Mouse (Mus musculus) stomach, embryonic 16.5 days (tissue): ENCODE results near the gene Pole. TPM values are rescaled to one million over a fixed set of nuclear protein-coding genes. Genes with fewer than 3 reads are reported as not detected.

ENCODE experiments used
- ATAC-seq: fragments of 200-750 bp; cut with Nextera tagmentation; 2 replicates; pipeline ENCODE4 v1.8.0; 2017; ENCODE audit warnings: moderate number of reproducible peaks, moderate TSS enrichment; ENCODE audit not compliant: insufficient read depth, low FRiP score
- H3K27ac ChIP-seq: fragments of 300-500 bp; sonication (generic); 2 replicates; pipeline ENCODE4 v1.5.1; 2014; ENCODE audit warnings: low read length
- H3K27me3 ChIP-seq: fragments of 300-500 bp; sonication (generic); 2 replicates; pipeline ENCODE4 v1.6.1; 2014; ENCODE audit warnings: low read length, control low read depth, mixed read lengths; ENCODE audit not compliant: control insufficient read depth, insufficient read depth
- H3K36me3 ChIP-seq: fragments of 300-500 bp; sonication (generic); 2 replicates; pipeline ENCODE4 v1.6.1; 2014; ENCODE audit warnings: low read length; ENCODE audit not compliant: control insufficient read depth, insufficient read depth
- H3K4me1 ChIP-seq: fragments of 300-500 bp; sonication (generic); 2 replicates; pipeline ENCODE4 v1.6.1; 2014; ENCODE audit warnings: low read length, control low read depth, mixed read lengths; ENCODE audit not compliant: control insufficient read depth, insufficient read depth
- H3K4me2 ChIP-seq: fragments of 300-500 bp; sonication (generic); 2 replicates; pipeline ENCODE4 v1.6.1; 2014; ENCODE audit warnings: low read depth, low read length, mixed read lengths
- H3K4me3 ChIP-seq: fragments of 300-500 bp; sonication (generic); replicated peaks from 2 replicates; pipeline ENCODE4 v1.5.1; 2014; ENCODE audit warnings: mild to moderate bottlenecking, low read length
- H3K9ac ChIP-seq: fragments of 300-500 bp; sonication (generic); 2 replicates; pipeline ENCODE4 v1.6.1; 2014; ENCODE audit warnings: low read length
- H3K9me3 ChIP-seq: fragments of 300-500 bp; sonication (generic); replicated peaks from 2 replicates; pipeline ENCODE4 v1.6.1; 2016; ENCODE audit warnings: low read length, control low read depth; ENCODE audit not compliant: control insufficient read depth
- WGBS: fragments of 180-500 bp; shearing (Covaris S2); extraction: QIAGEN DNeasy Blood & Tissue Kit; methylation state at CpG from one replicate; pipeline ENCODE4 v1.1.7; 2014; 5-methylcytosine and 5-hydroxymethylcytosine counted together
- polyA plus RNA-seq: library from polyadenylated mRNA; unstranded; fragments of >200 nt; fragmentation: Nextera tagmentation; extraction: Ambion mirVana; gene quantifications from 2 replicates; pipeline ENCODE4 v1.2.1, GENCODE M21; 2015

The Pole gene
- polyA plus RNA-seq, 1 experiment from 2014 or later = 21.9 TPM

DNA sequence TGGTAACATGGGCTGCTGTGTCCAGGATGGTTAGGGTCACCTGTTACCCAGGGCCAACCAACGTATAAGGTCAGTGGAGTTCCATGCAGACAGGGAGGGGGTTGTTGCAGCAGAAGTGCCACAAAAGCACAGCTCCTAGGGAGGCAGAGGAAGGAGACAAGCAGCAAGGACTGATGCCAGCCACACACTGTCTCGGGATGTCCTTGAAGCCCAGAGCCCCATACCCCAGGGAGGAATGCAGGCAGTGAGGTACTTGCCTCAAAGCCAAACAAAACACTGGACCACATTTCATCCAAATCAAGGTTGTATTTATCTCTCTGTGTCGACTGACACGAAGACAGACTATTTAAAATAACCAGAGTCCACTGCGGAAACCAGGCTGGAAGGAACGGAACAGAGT, 75.4 kb downstream of the Pole start:
- WGBS = 76% methylated on average over 6 of the region's 6 CpGs

DNA sequence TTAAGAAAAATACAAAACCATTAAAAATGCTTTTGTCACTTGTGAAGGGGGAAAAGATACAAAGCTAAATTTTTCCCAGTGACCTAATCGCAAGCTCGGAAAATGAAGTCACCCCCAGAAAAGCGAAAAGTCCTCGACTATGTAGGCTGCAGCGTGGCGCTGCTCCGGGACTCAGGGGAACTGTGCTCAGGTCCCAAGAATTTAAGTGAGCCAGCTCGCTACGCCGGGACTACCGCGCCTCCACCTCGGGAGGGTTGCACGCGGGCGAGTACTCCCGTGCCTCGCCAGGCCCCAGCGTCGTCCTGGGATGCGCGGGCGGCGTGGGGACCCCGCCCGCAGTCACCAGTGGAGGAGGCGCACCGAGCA, 76.7 kb downstream of the Pole start:
- ATAC-seq = no peak

More for the DNA sequence above, 75.4 kb downstream of the Pole start:
- no peaks in the 10 kb centered on the region for H3K27me3 ChIP-seq
- ATAC-seq = no peak
- no peak overlapping the region for H3K4me3 ChIP-seq
- H3K4me2 ChIP-seq = no peak overlapping the region
- no peak overlapping the region for H3K27ac ChIP-seq
- peaks cover 6% of the 10 kb centered on the region; the same call in 1 of the 2 replicates for H3K4me1 ChIP-seq
- H3K9ac ChIP-seq = no peak overlapping the region
- no peaks in the 10 kb centered on the region for H3K36me3 ChIP-seq
- no peaks in the 10 kb centered on the region for H3K9me3 ChIP-seq

DNA sequence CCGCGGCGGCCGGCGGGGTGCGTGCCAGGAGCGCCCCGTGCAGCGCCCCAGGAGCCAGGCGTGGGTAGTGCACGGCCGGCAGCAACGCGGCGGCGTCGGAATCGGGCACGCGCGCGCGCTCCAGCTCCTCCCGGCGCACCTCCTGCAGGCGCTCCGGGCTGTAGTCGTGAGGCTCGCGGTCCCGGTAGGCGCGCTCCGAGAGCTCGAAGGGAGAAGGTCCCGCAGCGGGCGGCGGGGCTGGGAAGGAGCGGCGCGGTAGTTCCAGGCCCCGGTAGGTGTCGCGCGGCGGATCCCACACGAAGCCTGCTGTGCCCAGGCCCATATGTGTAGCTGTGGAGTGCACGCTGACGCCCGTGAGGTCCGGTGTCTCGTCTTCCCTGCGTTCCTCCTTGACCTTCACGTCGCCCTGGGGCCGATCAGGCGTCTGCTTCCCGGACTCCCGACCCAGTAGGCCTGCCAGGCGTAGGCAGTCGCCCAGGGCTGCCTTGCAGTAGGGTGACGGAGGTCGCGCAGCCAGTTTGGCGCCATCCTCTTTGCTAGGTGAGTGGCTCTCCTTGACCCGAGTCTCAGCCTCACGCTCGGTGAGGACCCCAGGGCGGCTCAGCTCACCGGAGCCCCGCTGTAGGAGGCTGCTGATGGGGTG, 77.2 kb downstream of the Pole start:
- Histone ChIP-seq H3K27me3 (no peaks in the 10 kb centered on the region), H3K9ac (peak overlapping the region; percentile 58), H3K4me2 (peak overlapping the region; percentile 89), H3K9me3 (no peaks in the 10 kb centered on the region; the same call in 1 of the 2 replicates), H3K36me3 (peaks cover 6% of the 10 kb centered on the region; the same call in 1 of the 2 replicates), H3K27ac (0 out of 2 replicates have a peak overlapping the region, but pooled peaks have one; percentile 6), H3K4me1 (peaks cover 6% of the 10 kb centered on the region; the same call in 1 of the 2 replicates), H3K4me3 (peak overlapping the region; percentile 56)
- peak; percentile 89 for ATAC-seq
- 4% methylated on average over 71 of the region's 72 CpGs for WGBS

More for the DNA sequence above, 76.7 kb downstream of the Pole start:
- 1% methylated on average over 28 of the region's 28 CpGs for WGBS
- H3K4me1 ChIP-seq = peaks cover 6% of the 10 kb centered on the region; the same call in 1 of the 2 replicates
- peak overlapping the region; percentile 56 for H3K4me3 ChIP-seq
- peak overlapping the region; percentile 89 for H3K4me2 ChIP-seq
- H3K9ac ChIP-seq = peak overlapping the region; percentile 58
- H3K9me3 ChIP-seq = no peaks in the 10 kb centered on the region; the same call in 1 of the 2 replicates
- no peaks in the 10 kb centered on the region for H3K27me3 ChIP-seq
- no peak overlapping the region for H3K27ac ChIP-seq
- H3K36me3 ChIP-seq = peaks cover 6% of the 10 kb centered on the region; the same call in 1 of the 2 replicates

DNA sequence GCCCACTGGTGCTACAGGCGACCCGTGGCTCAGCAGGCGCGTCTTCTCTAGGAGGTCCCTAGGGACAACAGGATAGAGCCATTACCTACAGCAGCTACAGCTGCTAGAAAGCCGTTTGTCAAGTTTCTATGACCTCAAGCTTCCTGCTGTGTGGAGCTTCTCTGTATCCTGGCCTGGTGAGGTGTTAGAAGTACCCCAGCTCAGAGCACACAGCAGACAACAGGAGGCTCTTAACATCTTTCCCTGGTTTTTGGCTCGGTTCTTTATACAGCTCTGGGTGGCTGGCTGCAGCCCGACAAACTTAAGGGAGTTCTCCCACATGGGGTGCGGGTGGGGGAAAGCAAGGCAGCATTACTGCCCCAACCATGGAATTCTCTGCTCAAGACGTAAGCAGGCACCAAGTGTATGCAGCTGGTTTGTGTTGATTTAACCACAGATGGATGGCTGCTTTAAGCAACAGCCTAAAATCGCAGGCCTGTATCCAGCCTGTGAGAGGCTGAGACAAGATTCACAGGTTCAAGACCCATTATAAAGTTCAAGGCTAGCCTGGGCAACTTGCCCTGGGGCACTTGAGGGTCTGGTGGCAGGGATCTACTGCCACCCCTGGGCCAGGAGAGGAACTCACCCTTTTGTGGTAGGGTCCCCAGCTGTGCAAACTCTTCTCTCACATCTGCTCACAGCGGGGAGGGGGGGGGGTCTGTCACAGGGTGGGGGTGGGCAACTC, 77.9 kb downstream of the Pole start:
- Histone ChIP-seq H3K4me2 (peak overlapping the region; percentile 89), H3K36me3 (peaks cover 6% of the 10 kb centered on the region; the same call in 1 of the 2 replicates), H3K9ac (peak overlapping the region; percentile 58), H3K27ac (peak overlapping the region; percentile 6; the same call in 1 of the 2 replicates), H3K27me3 (no peaks in the 10 kb centered on the region), H3K4me3 (peak overlapping the region; percentile 56), H3K4me1 (peaks cover 6% of the 10 kb centered on the region; the same call in 1 of the 2 replicates), H3K9me3 (no peaks in the 10 kb centered on the region; the same call in 1 of the 2 replicates)
- WGBS = 43% methylated on average over 11 of the region's 11 CpGs
- 0 out of 2 replicates have a peak, but pooled peaks have one; percentile 6 for ATAC-seq

DNA sequence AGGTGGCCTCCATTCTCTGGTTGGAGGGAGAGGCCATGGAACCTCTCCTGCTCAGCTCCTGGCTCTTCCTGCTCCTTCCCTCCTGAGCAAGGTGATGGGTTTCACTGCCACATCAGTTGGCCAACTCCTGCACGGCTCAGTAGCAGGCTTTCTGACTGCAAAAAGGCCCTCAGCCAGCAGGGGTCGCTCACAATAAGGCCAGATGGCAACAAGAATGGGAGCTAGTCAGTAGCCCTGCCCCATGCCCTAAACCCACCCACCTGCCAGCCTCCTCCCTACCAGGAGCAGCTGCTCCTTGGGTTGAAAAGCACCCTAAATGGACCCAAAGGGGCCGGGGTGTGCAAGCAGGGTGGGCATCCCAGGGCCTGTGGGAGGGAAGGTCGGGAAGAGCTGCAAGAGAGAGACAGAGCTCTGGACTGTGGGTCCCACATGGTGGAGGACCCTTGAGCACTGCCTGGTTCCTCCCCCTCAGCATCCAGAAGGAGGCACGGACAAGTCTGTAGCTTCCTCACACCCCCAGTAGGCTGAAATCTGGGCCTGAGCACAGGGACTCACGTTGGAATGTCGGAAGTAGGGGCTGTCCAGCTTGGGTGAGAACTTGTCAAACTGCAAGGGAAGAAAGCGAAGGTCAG, 90.8 kb downstream of the Pole start:
- WGBS = 65% methylated on average over 8 of the region's 8 CpGs
- Histone ChIP-seq H3K36me3 (no peaks in the 10 kb centered on the region), H3K9me3 (no peaks in the 10 kb centered on the region), H3K4me2 (no peak overlapping the region), H3K27ac (no peak overlapping the region), H3K4me1 (no peaks in the 10 kb centered on the region), H3K9ac (no peak overlapping the region), H3K27me3 (no peaks in the 10 kb centered on the region), H3K4me3 (no peak overlapping the region)
- ATAC-seq = 0 out of 2 replicates have a peak, but pooled peaks have one; percentile 29

DNA sequence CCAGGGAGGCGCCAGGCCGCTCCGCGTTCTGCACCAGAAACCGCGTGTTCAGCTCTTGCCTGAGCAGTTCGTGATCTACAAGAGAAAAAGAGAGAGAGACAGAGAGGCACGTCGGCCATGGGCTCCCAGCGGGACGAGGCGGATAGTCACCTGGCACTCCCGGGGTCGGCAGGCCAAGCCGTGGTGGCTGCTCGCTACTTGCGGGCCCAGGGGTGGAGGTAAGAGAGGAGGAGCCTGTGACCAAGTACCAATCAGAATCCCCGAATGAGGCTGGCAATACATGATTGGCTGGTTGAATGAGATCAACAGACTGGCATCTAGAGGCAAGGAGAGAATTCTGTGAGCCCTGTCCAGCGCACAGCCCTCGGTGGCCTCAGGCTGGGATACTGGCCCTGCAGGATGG, 92.1 kb downstream of the Pole start:
- 49% methylated on average over 20 of the region's 20 CpGs for WGBS
- H3K9ac ChIP-seq = no peak overlapping the region
- no peaks in the 10 kb centered on the region for H3K4me1 ChIP-seq
- H3K36me3 ChIP-seq = no peaks in the 10 kb centered on the region
- no peak overlapping the region for H3K4me2 ChIP-seq
- H3K4me3 ChIP-seq = no peak overlapping the region
- no peak overlapping the region for H3K27ac ChIP-seq
- H3K9me3 ChIP-seq = no peaks in the 10 kb centered on the region
- no peaks in the 10 kb centered on the region for H3K27me3 ChIP-seq
- ATAC-seq = no peak

DNA sequence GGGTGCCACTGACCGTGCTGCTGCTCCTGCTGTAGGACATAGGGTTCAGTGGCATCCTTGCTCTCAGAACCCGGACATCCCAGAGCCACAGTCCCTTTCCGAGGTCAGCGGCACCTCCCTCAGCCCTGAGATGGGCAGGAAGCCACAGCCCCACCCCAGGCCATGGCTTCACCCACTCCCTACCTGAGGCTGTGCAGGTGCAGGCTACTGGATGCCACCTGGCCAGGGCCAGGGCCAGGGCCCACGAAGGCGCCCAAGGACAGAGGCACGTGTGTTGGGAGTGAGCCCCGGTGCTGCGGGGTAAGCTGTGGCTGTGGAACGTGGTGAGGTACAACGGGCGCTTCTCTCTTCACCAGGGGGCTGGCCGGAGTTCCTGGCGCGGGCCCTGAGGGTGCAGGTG, 93.0 kb downstream of the Pole start:
- H3K4me1 ChIP-seq = no peaks in the 10 kb centered on the region
- H3K36me3 ChIP-seq = no peaks in the 10 kb centered on the region
- WGBS = 89% methylated on average over 15 of the region's 15 CpGs
- H3K9me3 ChIP-seq = no peaks in the 10 kb centered on the region
- H3K4me3 ChIP-seq = no peak overlapping the region
- no peak overlapping the region for H3K4me2 ChIP-seq
- H3K9ac ChIP-seq = no peak overlapping the region
- no peak overlapping the region for H3K27ac ChIP-seq
- H3K27me3 ChIP-seq = no peaks in the 10 kb centered on the region
- ATAC-seq = no peak

DNA sequence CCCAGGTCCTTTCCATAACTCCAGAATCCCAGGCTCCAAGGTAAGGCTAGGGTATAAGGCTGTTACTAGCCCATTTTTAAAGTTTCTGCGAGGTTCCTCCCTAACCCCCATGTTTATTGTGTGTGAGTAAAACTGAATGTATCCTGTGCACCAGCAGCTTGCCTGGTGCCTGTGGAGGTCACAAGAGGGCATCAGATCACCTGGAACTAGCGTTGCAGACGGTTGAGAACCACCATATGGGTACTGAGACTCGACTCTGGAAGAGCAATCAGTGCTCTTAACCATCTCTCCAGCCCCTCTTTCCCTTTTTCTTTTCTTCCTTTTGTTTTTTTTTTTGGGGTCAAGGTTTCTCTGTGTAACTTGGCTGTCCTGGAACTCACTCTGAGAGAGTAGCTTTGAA, 93.7 kb downstream of the Pole start:
- no peaks in the 10 kb centered on the region for H3K27me3 ChIP-seq
- no peaks in the 10 kb centered on the region for H3K36me3 ChIP-seq
- H3K27ac ChIP-seq = no peak overlapping the region
- 78% methylated on average over 4 of the region's 4 CpGs for WGBS
- ATAC-seq = no peak
- H3K4me2 ChIP-seq = no peak overlapping the region
- no peaks in the 10 kb centered on the region for H3K9me3 ChIP-seq
- H3K4me3 ChIP-seq = no peak overlapping the region
- no peaks in the 10 kb centered on the region for H3K4me1 ChIP-seq
- H3K9ac ChIP-seq = no peak overlapping the region

DNA sequence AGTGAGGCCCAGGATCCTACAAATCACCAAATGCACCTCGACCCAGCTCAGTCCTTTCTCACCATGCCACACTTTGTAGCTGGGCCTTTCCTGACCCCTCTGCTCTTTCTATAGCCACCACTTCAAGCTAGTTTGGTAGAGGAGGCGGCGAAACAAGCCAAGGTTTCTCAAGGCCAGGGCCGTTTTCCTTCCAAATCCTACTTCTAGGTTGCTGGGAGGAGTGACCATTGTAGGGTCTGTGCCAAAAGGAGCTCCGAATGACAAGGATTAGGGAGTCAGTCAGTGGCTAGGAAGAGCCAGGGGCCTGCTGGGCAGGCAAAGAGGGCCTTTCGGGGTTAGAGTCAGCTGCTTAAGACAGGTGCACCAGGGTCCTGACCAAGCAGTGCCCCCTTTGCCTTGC, 98.4 kb downstream of the Pole start:
- no peak for ATAC-seq
- H3K4me3 ChIP-seq = no peak overlapping the region
- no peaks in the 10 kb centered on the region for H3K9me3 ChIP-seq
- H3K9ac ChIP-seq = no peak overlapping the region
- H3K4me1 ChIP-seq = peaks cover 9% of the 10 kb centered on the region; the same call in 1 of the 2 replicates
- no peaks in the 10 kb centered on the region for H3K36me3 ChIP-seq
- WGBS = 84% methylated on average over 6 of the region's 6 CpGs
- H3K4me2 ChIP-seq = no peak overlapping the region
- H3K27me3 ChIP-seq = no peaks in the 10 kb centered on the region
- H3K27ac ChIP-seq = no peak overlapping the region
